Mouse (Mus musculus) thymus, adult 18-20 months (tissue): ENCODE measurements around the gene Tnni2.

Experiments
- DNase-seq, 2 experiments: peaks; one replicate each; pipeline ENCODE4 v3.0.0; 2022; ENCODE audit warnings: mixed read lengths in 2 of 2

Tnni2 gene

DNA sequence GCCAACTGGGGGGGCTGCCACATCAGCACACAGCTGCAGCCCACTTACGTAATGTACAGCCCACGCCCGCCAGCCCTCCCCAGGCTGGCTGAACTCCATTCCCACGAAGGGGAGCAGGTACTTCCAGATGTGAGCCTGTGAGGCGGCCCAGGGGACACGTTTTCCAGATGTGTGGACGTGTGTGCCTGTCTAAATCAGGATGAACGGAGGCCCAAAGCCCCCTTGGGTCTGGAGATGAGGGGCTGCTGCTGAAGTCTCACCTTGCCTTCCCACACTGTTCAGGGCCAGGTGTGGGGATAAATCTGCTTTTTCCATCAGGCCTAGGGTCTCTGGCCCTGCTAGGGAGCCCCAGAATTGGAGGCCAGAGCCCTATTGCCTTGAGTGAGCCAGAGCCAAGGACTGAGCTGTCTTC, 45.1 kb downstream of the Tnni2 start:
- no peak for DNase-seq

DNA sequence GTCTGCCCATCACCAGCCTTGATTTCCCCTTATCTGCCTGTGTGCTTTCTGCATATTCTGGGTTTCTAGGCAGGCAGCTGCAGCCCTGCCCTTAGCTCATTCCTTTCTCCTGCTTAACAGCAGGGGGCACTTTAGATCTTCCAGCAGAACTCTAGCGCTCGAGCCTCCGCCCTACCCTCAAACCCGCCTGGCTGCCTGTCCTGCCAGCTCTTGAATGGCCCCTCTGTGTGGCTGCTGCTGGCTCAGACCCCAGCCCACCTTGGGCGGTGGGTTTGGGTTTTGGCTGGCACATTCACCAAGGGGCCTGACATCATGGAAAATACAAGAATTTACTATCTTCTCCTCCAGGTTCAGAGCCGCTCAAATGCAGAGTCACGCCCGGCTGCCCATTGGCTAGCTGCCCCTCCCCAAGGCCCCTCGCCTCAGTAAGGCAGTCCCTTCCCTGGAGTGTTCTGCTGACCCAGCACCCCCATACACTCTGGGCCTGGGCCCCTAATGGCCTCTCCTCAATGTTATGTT, 45.8 kb downstream of the Tnni2 start:
- DNase-seq = no peak

DNA sequence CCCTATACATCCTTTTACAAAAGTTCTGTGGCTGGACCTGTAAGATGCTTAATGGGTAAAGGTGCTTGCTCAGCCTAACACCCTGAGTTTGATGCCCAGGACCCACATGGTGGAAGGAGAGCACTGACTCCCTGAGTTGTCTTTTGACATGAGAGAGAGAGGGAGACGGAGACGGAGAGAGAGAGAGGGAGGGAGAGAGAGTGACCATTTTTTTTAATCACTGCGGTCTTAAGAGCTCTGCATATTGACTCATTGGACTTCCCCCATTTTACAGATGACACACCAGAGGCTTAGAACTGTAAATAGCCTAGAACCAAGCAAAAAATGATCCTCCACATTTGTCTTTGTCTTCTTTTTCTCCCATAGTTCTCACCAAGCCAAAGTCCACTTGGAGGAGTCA, 46.4 kb downstream of the Tnni2 start:
- DNase-seq = no peak

DNA sequence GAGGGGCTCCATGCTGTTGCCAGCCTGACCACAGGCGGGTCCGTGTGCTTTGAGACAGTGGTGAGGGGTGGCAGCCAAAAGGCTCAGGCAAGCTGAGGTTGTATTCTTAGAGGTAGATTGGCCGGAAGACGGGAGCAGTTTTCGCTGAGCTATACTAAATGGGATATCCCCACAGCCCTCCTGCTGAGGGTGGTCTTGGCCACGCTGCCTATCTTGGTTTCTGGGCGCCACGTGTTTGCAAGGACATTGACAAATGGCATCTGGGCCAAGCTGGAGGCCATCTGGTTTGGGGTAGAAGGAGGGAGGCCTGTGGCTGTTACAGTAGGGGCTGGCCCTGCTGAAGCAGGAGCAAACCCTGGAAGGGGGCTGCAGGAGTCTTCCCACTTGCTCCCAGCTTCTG, 51.9 kb downstream of the Tnni2 start:
- DNase-seq = no peak
